Mouse (Mus musculus) telencephalon, adult 2 months (tissue): ENCODE measurements around the gene Krt18.
"Not testable (repeated sequence)": the region's sequence is repeated elsewhere in the genome, so short reads cannot be mapped to it uniquely, and the experiment has no call there.

Experiments used
- DNase-seq: peaks from one replicate; pipeline ENCODE4 v3.0.0-alpha.2; 2011; ENCODE audit warnings: low read depth, low spot score

Krt18 gene

DNA sequence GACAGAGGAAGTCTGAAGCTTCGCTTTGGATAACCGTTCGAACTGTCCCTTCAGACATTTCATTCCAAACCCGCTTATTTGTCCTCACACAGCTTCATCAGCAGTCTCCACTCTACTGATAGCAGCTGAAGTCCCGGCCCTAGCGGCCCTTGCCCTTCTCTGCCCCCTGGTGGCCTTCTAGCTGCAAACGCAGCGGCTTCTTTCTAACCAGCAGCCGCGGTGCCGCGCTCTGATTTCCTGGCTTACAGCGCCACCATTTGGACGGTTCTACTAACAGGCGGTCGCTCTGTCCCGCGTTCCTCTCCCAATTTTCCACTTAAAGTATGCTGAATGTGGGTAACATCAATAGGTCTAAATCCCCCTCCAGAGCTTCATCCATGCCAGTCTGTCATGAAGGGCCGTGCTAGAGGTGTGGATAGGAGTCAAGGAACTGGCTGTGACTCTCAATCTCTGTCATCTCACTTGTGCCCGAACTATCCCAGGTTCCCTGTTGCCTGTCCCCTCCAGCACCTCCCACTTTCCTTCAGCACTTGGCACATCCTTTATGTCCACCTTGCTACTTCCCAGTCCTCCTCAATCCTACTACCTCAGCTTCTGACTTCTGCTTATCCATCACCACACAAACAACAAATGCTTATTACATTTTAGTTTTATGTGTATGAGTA lies 37.8 kb downstream of the Krt18 start:
- peak; percentile 75 for DNase-seq

- DNase-seq, result no peak
These were observed 42.8 kb downstream of the Krt18 start for GRCm38 (mm10) chr15:102070476-102071467.

GRCm38 (mm10) chr15:102072963-102073558 lies 45.1 kb downstream of the Krt18 start:
- no peak for DNase-seq

DNA sequence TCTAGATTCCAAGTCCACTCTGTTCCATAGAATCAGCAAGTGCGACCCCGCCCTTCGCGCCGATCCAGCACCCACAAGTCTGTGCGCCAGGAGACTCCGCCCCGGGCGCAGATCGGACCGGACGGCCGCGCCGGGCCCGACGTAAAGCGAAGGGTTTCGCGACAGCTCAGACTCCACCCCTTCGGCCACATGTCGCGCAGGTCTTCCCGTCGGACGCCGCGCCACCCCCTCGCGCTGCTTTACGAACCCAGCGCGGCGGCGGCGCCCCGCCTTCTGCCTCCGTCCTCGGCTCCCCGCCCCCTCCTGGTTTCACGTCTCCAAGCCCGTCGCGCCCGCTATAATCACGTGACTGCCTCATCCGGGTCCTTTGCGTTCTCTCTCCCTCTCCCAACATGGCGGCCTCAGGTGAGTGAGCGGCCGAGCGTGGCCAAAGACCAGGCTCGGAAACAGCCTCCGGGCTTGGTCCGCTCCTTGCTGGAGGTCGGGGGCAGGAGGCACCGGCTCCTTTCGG lies 45.6 kb downstream of the Krt18 start, which contains the start of gene Eif4b:
TSS of gene Eif4b (plus strand) at position 215 of the 511 bp plus-strand sequence.
- peak; percentile 98 for DNase-seq

- DNase-seq, result no peak
These were observed 46.2 kb downstream of the Krt18 start for GRCm38 (mm10) chr15:102074070-102074731.

DNA sequence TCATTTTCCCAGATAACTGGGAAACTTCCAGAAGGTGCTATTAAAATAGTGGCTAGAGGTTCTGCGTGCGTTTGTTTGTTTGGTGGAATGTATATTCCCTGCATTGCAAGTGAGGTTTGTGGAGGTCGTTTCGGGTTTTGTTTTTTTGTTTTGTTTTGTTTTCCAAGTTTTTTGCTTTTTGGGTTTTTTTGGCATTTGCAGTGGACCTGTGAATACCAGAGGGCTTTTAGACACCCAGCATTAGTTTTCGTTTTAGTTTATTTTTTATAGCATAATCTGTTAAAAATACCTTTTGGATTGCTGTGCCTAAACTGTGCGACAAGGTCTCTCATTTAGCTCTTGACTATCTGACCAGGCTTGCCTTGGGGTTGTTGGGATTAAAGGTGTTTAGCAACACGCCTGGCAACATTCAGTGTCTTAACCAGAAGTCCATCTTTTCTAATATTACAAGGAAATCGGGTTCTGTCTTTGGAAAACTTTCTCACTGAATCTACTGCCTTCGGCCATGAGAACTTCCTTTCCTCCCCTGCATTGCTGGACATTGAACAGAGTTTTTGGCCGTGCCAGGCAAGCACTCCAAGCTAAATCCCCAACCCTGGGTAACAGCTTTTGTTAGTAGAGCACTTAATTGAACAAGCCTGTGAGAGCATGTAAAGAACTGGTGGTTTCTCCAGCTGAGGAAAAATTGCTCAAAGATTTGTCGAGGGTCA lies 47.1 kb downstream of the Krt18 start:
- DNase-seq, result no peak

DNA sequence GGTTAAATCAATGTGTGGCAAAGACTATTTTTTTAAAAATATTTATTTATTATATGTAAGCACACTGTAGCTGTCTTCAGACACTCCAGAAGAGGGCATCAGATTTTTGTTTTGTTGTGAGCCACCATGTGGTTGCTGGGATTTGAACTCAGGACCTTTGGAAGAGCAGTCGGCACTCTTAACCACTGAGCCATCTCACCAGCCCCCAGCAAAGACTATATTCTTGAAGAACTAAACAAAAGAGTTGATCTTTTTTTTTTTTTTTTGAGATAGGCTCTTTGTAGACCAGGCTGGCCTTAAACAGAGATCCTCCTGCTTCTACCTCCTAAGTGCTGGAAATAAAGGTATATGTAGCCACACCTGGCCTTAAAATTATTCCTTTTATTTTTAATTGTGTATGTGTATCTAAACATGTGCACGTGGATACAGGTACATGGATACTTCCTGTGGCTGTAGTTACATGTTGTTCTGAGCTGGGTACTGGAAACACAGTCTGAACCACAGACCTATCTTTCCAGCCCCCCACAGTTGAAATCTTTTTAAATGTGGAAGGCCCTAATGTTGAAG lies 49.2 kb downstream of the Krt18 start:
- DNase-seq, result no peak

DNA sequence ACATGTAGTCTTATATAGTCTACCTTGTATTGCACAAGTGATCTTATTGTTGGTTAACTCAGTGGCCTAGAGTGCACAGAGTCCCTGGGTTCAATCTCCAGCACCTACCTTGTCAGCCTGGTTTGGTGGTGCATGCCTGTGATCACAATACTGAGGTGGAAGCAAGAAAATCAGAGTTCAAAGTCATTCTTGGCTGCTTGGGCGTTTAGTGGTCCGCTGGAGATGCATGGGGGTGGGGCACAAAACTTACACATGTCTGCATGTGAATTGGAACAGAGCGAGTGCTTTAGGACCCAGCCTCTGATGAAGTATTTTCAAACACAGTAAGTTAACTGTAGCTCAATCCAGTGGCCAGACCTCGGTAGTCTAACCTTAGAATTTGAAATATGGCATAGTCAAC lies 51.2 kb downstream of the Krt18 start:
- DNase-seq, result no peak

DNA sequence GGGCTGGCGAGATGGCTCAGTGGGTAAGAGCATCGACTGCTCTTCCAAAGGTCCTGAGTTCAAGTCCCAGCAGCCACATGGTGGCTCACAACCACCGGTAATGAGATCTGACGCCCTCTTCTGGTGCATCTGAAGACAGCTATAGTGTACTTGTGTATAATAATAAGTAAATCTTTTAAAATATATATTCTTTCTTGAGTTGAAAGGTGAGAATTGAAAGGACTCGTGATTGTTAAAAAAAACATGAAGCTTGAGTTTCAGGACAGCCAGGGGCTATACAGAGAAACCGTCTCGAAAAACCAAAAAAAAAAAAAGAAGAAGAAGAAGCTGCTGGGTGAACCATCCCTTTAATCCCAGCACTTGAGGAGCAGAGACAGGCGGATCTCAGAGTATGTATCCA lies 51.9 kb downstream of the Krt18 start:
- not testable (repeated sequence) for DNase-seq

DNA sequence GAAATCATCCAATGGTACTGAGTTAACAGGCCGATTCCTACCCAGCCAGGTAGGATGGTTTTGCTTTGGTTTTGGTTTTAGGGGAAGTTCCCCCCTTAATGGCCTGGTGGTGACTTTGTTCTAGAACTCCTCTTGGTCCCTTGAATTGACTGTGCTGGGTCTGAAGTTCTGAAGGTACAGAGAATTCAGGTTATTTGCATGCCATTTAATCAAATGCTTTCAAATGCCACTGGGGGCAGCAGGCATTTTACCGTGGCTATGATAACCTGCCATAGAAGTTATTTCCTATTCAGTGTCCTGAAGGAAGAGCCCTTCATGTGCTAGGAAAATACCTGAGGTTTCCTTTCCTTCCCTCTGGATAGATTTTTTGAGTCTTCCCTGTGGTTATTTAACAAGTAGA lies 52.4 kb downstream of the Krt18 start:
- DNase-seq, result no peak
